ENCODE assay signal across 29 mouse cellular contexts in genomic region chr9:67611676-67612075, GRCm38 (mm10). TPM values are rescaled to one million over a fixed set of nuclear protein-coding genes. Genes with fewer than 3 reads are reported as not detected.
DNase-seq lines count a peak whose midpoint lies in the region; ATAC-seq lines count a peak whose summit lies in the region.
"Had no signal": no experiment of that assay in that cellular context is flagged by ENCODE, and none has a peak within 500 bp of the region (broad histone marks: within the 10 kb centered on the region; RNA-seq: fewer than 3 reads in every experiment).

No protein-coding gene starts in this region.

- no peaks in the 10 kb centered on the region for H3K9me3 ChIP-seq in limb, embryonic 10.5 days (replicated peaks)
- H3K9me3 ChIP-seq in forebrain, embryonic 13.5 days (replicated peaks) = no peaks in the 10 kb centered on the region
- H3K9me3 ChIP-seq: embryonic facial prominence, embryonic 12.5 days; limb, embryonic 12.5 days; liver, embryonic 15.5 days; stomach, embryonic 15.5 days had no signal

- peak overlapping the region; percentile 61 for H3K27ac ChIP-seq in limb, embryonic 10.5 days
- H3K27ac ChIP-seq in forebrain, embryonic 13.5 days = no peak overlapping the region
- H3K27ac ChIP-seq: embryonic facial prominence, embryonic 12.5 days; hindbrain, embryonic 14.5 days; limb, embryonic 12.5 days; liver, embryonic 15.5 days; stomach, embryonic 15.5 days had no signal

- H3K27me3 ChIP-seq in limb, embryonic 10.5 days (ENCODE audit: low read depth, poor library complexity, severe bottlenecking) = no peaks in the 10 kb centered on the region
- H3K27me3 ChIP-seq in forebrain, embryonic 13.5 days = no peaks in the 10 kb centered on the region
- H3K27me3 ChIP-seq: embryonic facial prominence, embryonic 12.5 days; limb, embryonic 12.5 days; liver, embryonic 15.5 days; stomach, embryonic 15.5 days had no signal

- WGBS in limb, embryonic 10.5 days = 89% methylated on average over 6 of the region's 6 CpGs
- 89% methylated on average over 6 of the region's 6 CpGs for WGBS in forebrain, embryonic 13.5 days

- H3K9ac ChIP-seq in forebrain, embryonic 13.5 days = no peak overlapping the region
- H3K9ac ChIP-seq: embryonic facial prominence, embryonic 12.5 days; forebrain, postnatal 0 days; hindbrain, embryonic 14.5 days; limb, embryonic 12.5 days; liver, embryonic 15.5 days; lung, embryonic 14.5 days; stomach, embryonic 15.5 days had no signal

- no peak overlapping the region for H3K4me2 ChIP-seq in forebrain, embryonic 13.5 days
- H3K4me2 ChIP-seq: embryonic facial prominence, embryonic 12.5 days; heart, embryonic 11.5 days; hindbrain, embryonic 14.5 days; limb, embryonic 12.5 days; liver, embryonic 15.5 days; lung, embryonic 14.5 days; stomach, embryonic 15.5 days had no signal

- H3K36me3 ChIP-seq in limb, embryonic 10.5 days = no peaks in the 10 kb centered on the region
- H3K36me3 ChIP-seq in forebrain, embryonic 13.5 days (ENCODE audit: poor library complexity, severe bottlenecking) = no peaks in the 10 kb centered on the region
- H3K36me3 ChIP-seq: embryonic facial prominence, embryonic 12.5 days; limb, embryonic 12.5 days; liver, embryonic 15.5 days; stomach, embryonic 15.5 days had no signal

- no peak overlapping the region for H3K4me3 ChIP-seq in limb, embryonic 10.5 days
- H3K4me3 ChIP-seq in forebrain, embryonic 13.5 days = no peak overlapping the region
- H3K4me3 ChIP-seq: embryonic facial prominence, embryonic 12.5 days; erythroblast, embryonic 14.5 days; limb, embryonic 12.5 days; liver, embryonic 15.5 days; stomach, embryonic 15.5 days had no signal

- DNase-seq in adrenal gland, postnatal 14 days = peak; percentile 18
- no peak for DNase-seq in adrenal gland, postnatal 25 days
- peak; percentile 36 for DNase-seq in kidney, postnatal 14 days
- DNase-seq in kidney, adult 18-20 months = no peak
- DNase-seq in adipocyte (ENCODE audit: low spot score) = peak; percentile 9
- no peak for DNase-seq in limb, embryonic 10.5 days (ENCODE audit: low spot score)
- DNase-seq in heart, postnatal 14 days = no peak
- DNase-seq: adrenal gland, postnatal 36 days; cerebellum, adult 2 months; cerebellum, postnatal 25 days; forebrain, postnatal 0 days; gastrocnemius, postnatal 14 days; lung, embryonic 14.5 days; lung, postnatal 14 days; midbrain, embryonic 14.5 days; right cerebral cortex, postnatal 25 days; thymus, postnatal 14 days had no signal

- intact Hi-C loops in heart, postnatal 14 days (cut with DNase I) = no loop called here

- ATAC-seq in forebrain, embryonic 13.5 days = no peak
- ATAC-seq: activated CD4-positive, CD25-positive, alpha-beta regulatory T cell, adult 4 months; forebrain, postnatal 0 days; intestine, postnatal 0 days had no signal

- peaks cover 77% of the 10 kb centered on the region for H3K4me1 ChIP-seq in limb, embryonic 10.5 days
- H3K4me1 ChIP-seq in forebrain, embryonic 13.5 days = no peaks in the 10 kb centered on the region
- H3K4me1 ChIP-seq: liver, embryonic 15.5 days had no signal

RNA-seq across cellular contexts. Expression of gene Tln2, which starts 52.2 kb away (rescaled TPM):
- 24.6 and 27.1 TPM in 2 replicates for total RNA-seq in adrenal gland, postnatal 14 days (2021)
- total RNA-seq in adrenal gland, postnatal 25 days (2021) = 15.8 and 30.4 TPM in 2 replicates
- polyA plus RNA-seq in limb, embryonic 10.5 days (2016; fragmentation: Nextera tagmentation; extraction: Ambion mirVana) = 40.2 and 41.5 TPM in 2 replicates
- 18.5 and 20.0 TPM in 2 replicates for polyA plus RNA-seq in forebrain, embryonic 13.5 days (2015; fragmentation: Nextera tagmentation; extraction: Ambion mirVana)
- 10 to 100 TPM; 77.2 to 87.0 TPM for total RNA-seq in heart, postnatal 14 days (2021)
- total RNA-seq: monocyte, adult 5-6 weeks; neutrophil, adult 5-6 weeks had no signal

Comparison
In these comparisons a context has a peak if more than half of its experiments do, and no peak if none do; other contexts are left out.
1. DNase-seq: peak in adrenal gland, postnatal 14 days (single experiment), kidney, postnatal 14 days (single experiment) and adipocyte (single experiment); none in adrenal gland, postnatal 25 days (single experiment), kidney, adult 18-20 months (single experiment), limb, embryonic 10.5 days (single experiment) and heart, postnatal 14 days (0 of 2).